ENCODE assay signal across 26 mouse cellular contexts in genomic region chr2:84037943-84038342, GRCm38 (mm10). TPM values are rescaled to one million over a fixed set of nuclear protein-coding genes. Genes with fewer than 3 reads are reported as not detected.
"Had no signal": no experiment of that assay in that cellular context is flagged by ENCODE, and none has a peak within 500 bp of the region (broad histone marks: within the 10 kb centered on the region; RNA-seq: fewer than 3 reads in every experiment).

No protein-coding gene starts in this region.

RNA-seq across cellular contexts. Expression of gene Gm13691, which starts 47.6 kb away (rescaled TPM):
- total RNA-seq: hematopoietic stem cell, adult 5-6 weeks; hindbrain, postnatal 0 days had no signal
- polyA plus RNA-seq: heart, embryonic 12.5 days; heart, embryonic 13.5 days; heart, embryonic 14.5 days; heart, embryonic 15.5 days; heart, embryonic 16.5 days; heart, postnatal 0 days; hindbrain, embryonic 10.5 days; hindbrain, embryonic 11.5 days; hindbrain, embryonic 12.5 days; hindbrain, embryonic 13.5 days; hindbrain, embryonic 14.5 days; hindbrain, embryonic 15.5 days; hindbrain, embryonic 16.5 days; hindbrain, postnatal 0 days; inflammation-experienced regulatory T-cells, adult 6 months; intestine, embryonic 14.5 days; intestine, embryonic 15.5 days; intestine, embryonic 16.5 days; intestine, postnatal 0 days; kidney, adult 2 months; kidney, embryonic 14.5 days; kidney, embryonic 15.5 days; kidney, embryonic 16.5 days; kidney, postnatal 0 days; large intestine, adult 2 months had no signal

RNA-seq across cellular contexts. Expression of gene Gm13697, which starts 53.4 kb away (rescaled TPM):
- total RNA-seq: hematopoietic stem cell, adult 5-6 weeks; hindbrain, postnatal 0 days had no signal
- polyA plus RNA-seq: heart, embryonic 12.5 days; heart, embryonic 13.5 days; heart, embryonic 14.5 days; heart, embryonic 15.5 days; heart, embryonic 16.5 days; heart, postnatal 0 days; hindbrain, embryonic 10.5 days; hindbrain, embryonic 11.5 days; hindbrain, embryonic 12.5 days; hindbrain, embryonic 13.5 days; hindbrain, embryonic 14.5 days; hindbrain, embryonic 15.5 days; hindbrain, embryonic 16.5 days; hindbrain, postnatal 0 days; inflammation-experienced regulatory T-cells, adult 6 months; intestine, embryonic 14.5 days; intestine, embryonic 15.5 days; intestine, embryonic 16.5 days; intestine, postnatal 0 days; kidney, adult 2 months; kidney, embryonic 14.5 days; kidney, embryonic 15.5 days; kidney, embryonic 16.5 days; kidney, postnatal 0 days; large intestine, adult 2 months had no signal

RNA-seq across cellular contexts. Expression of gene Gm13694, which starts 59.2 kb away (rescaled TPM):
- total RNA-seq: hematopoietic stem cell, adult 5-6 weeks; hindbrain, postnatal 0 days had no signal
- polyA plus RNA-seq: heart, embryonic 12.5 days; heart, embryonic 13.5 days; heart, embryonic 14.5 days; heart, embryonic 15.5 days; heart, embryonic 16.5 days; heart, postnatal 0 days; hindbrain, embryonic 10.5 days; hindbrain, embryonic 11.5 days; hindbrain, embryonic 12.5 days; hindbrain, embryonic 13.5 days; hindbrain, embryonic 14.5 days; hindbrain, embryonic 15.5 days; hindbrain, embryonic 16.5 days; hindbrain, postnatal 0 days; inflammation-experienced regulatory T-cells, adult 6 months; intestine, embryonic 14.5 days; intestine, embryonic 15.5 days; intestine, embryonic 16.5 days; intestine, postnatal 0 days; kidney, adult 2 months; kidney, embryonic 14.5 days; kidney, embryonic 15.5 days; kidney, embryonic 16.5 days; kidney, postnatal 0 days; large intestine, adult 2 months had no signal
